Mouse (Mus musculus): Measurements from ENCODE around the gene Stim1. TPM values are rescaled to one million over a fixed set of nuclear protein-coding genes. Genes with fewer than 3 reads are reported as not detected.

Gene Stim1
- polyA plus RNA-seq, 1 experiment from 2014 or later = 23.3 TPM

DNA sequence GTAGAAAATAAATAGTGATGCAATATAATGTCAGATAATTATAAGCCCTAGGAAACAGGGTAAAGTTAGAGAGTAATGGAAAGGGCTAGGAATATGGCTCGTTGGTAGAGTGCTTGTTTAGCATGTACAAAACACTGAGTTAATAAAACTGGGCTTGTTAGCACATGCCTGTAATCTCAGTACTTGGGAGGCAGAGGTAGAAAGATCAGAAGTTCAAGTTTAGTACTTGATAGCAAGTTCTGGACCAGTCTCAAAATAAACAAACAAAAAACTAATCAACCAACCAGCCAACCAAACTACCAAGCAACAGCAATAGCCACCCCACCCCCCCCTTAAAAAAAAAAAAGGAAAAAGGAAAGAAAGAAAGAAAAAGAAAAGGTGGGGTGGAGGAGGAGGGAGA lies 33.2 kb downstream of the Stim1 start:
- Histone ChIP-seq H3K27me3 (replicated peaks; ENCODE audit: control insufficient read depth, insufficient read depth, low read length) (no peaks in the 10 kb centered on the region), H3K9me3 (ENCODE audit: control insufficient read depth, low read length) (no peaks in the 10 kb centered on the region), H3K36me3 (ENCODE audit: control insufficient read depth, insufficient read depth, low read length) (no peaks in the 10 kb centered on the region), H3K4me2 (no peak overlapping the region), H3K9ac (ENCODE audit: low read depth, low read length) (no peak overlapping the region), H3K27ac (ENCODE audit: low read depth, low read length) (no peak overlapping the region), H3K4me1 (replicated peaks; ENCODE audit: control insufficient read depth, insufficient read depth, low read length) (no peaks in the 10 kb centered on the region), H3K4me3 (ENCODE audit: low read depth, low read length) (no peak overlapping the region)
- 75% methylated on average over 1 of the region's 1 CpGs for WGBS
- ATAC-seq (replicated peaks; ENCODE audit: low FRiP score) (no peak), DNase-seq (ENCODE audit: low spot score) (no peak)

DNA sequence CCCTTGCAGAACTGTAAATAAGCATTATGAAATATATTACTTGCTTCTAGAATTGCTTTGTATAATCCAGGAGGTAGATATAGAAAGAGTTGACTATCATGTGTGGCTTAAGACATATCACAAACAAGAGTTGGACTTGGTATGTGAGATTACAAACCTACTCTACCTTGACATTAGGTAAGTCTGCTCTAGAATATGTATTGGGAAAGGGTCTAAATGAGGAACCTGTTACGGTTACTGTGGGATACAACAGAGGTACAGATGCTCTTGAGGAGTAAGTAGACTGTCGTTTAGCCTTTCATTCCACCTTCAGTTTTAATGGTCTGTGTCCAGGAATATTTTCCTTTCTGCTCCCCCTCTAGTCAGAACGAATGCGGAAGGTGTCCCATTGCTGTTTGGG lies 34.9 kb downstream of the Stim1 start:
- no peak overlapping the region for H3K4me3 ChIP-seq (ENCODE audit: low read depth, low read length)
- no peaks in the 10 kb centered on the region for H3K27me3 ChIP-seq (replicated peaks; ENCODE audit: control insufficient read depth, insufficient read depth, low read length)
- H3K9me3 ChIP-seq (ENCODE audit: control insufficient read depth, low read length) = no peaks in the 10 kb centered on the region
- ATAC-seq (replicated peaks; ENCODE audit: low FRiP score) (no peak), DNase-seq (ENCODE audit: low spot score) (no peak)
- no peak overlapping the region for H3K4me2 ChIP-seq
- no peak overlapping the region for H3K9ac ChIP-seq (ENCODE audit: low read depth, low read length)
- no peaks in the 10 kb centered on the region for H3K4me1 ChIP-seq (replicated peaks; ENCODE audit: control insufficient read depth, insufficient read depth, low read length)
- H3K36me3 ChIP-seq (ENCODE audit: control insufficient read depth, insufficient read depth, low read length) = no peaks in the 10 kb centered on the region
- no peak overlapping the region for H3K27ac ChIP-seq (ENCODE audit: low read depth, low read length)
- WGBS = 87% methylated on average over 4 of the region's 4 CpGs

DNA sequence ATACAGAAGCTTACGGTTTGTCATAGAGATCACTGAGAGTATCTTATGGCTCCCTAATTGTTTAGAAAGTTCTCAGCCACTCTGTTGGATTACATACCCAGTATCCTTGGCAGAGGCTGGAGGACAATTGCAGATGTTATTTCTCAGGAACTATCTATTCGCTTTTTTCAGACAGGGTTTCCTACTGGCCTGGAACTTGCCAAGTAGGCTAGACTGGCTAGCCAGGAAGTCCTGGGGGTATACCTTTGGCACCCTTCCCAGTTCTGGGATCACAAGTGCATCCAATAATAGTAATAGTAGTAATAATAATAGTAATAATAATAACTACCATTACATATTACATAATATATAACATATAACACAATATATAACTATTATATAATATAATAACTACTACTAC lies 38.0 kb downstream of the Stim1 start:
- H3K9ac ChIP-seq (ENCODE audit: low read depth, low read length) = no peak overlapping the region
- no peaks in the 10 kb centered on the region for H3K36me3 ChIP-seq (ENCODE audit: control insufficient read depth, insufficient read depth, low read length)
- H3K4me3 ChIP-seq (ENCODE audit: low read depth, low read length) = no peak overlapping the region
- 84% methylated on average over 2 of the region's 2 CpGs for WGBS
- no peaks in the 10 kb centered on the region for H3K9me3 ChIP-seq (ENCODE audit: control insufficient read depth, low read length)
- H3K4me2 ChIP-seq = no peak overlapping the region
- H3K27ac ChIP-seq (ENCODE audit: low read depth, low read length) = no peak overlapping the region
- H3K27me3 ChIP-seq (replicated peaks; ENCODE audit: control insufficient read depth, insufficient read depth, low read length) = no peaks in the 10 kb centered on the region
- no peaks in the 10 kb centered on the region for H3K4me1 ChIP-seq (replicated peaks; ENCODE audit: control insufficient read depth, insufficient read depth, low read length)
- DNase-seq (ENCODE audit: low spot score) (no peak), ATAC-seq (replicated peaks; ENCODE audit: low FRiP score) (no peak)

DNA sequence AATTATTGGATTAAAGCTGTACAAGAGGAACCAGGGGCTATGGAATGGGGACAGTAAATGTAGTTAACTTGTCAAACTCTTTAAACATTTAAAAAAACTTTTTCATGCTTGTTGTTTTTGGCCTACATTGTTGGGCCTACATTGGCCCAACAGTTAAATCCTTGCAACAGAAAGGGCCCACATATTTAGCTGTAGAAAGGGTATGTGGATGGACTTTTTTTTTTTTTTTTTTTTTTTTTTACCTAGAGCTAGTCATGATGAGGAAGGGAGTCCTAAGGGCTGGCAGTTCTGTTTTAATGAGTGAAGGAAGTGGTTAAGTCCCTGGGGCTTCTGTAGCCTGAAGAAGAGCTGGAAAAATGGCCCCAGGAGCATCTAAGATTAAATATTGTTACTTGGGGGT lies 42.7 kb downstream of the Stim1 start:
- H3K4me2 ChIP-seq = no peak overlapping the region
- no peak overlapping the region for H3K9ac ChIP-seq (ENCODE audit: low read depth, low read length)
- H3K9me3 ChIP-seq (ENCODE audit: control insufficient read depth, low read length) = no peaks in the 10 kb centered on the region
- ATAC-seq (replicated peaks; ENCODE audit: low FRiP score) = no peak
- H3K27ac ChIP-seq (ENCODE audit: low read depth, low read length) = no peak overlapping the region
- no peaks in the 10 kb centered on the region for H3K27me3 ChIP-seq (replicated peaks; ENCODE audit: control insufficient read depth, insufficient read depth, low read length)
- H3K4me3 ChIP-seq (ENCODE audit: low read depth, low read length) = no peak overlapping the region
- no peak for DNase-seq (ENCODE audit: low spot score)
- H3K36me3 ChIP-seq (ENCODE audit: control insufficient read depth, insufficient read depth, low read length) = no peaks in the 10 kb centered on the region
- H3K4me1 ChIP-seq (replicated peaks; ENCODE audit: control insufficient read depth, insufficient read depth, low read length) = peaks cover 17% of the 10 kb centered on the region

DNA sequence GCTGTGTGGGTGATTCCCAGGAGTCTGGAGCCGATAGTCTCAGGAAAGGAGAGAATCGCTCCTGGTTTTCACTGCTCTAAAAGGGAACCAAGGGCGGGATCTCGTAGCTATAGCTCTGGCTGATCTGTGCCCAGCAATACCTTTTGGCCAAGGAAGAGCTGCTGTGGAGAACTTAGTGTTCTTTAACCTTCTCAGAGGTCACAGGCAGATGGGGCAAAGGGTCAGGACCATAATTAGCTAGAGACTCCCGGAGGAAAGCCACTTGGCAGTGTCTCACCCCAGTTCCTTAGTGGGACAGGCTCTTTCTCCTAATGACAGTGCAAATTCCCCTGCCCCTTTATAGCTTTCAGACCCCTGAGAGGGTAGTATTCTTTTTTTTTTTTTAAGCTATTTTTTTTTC lies 43.2 kb downstream of the Stim1 start:
- no peak for DNase-seq (ENCODE audit: low spot score)
- no peaks in the 10 kb centered on the region for H3K9me3 ChIP-seq (ENCODE audit: control insufficient read depth, low read length)
- H3K36me3 ChIP-seq (ENCODE audit: control insufficient read depth, insufficient read depth, low read length) = no peaks in the 10 kb centered on the region
- H3K27ac ChIP-seq (ENCODE audit: low read depth, low read length) = no peak overlapping the region
- no peak overlapping the region for H3K4me3 ChIP-seq (ENCODE audit: low read depth, low read length)
- no peaks in the 10 kb centered on the region for H3K27me3 ChIP-seq (replicated peaks; ENCODE audit: control insufficient read depth, insufficient read depth, low read length)
- no peak for ATAC-seq (replicated peaks; ENCODE audit: low FRiP score)
- peaks cover 23% of the 10 kb centered on the region for H3K4me1 ChIP-seq (replicated peaks; ENCODE audit: control insufficient read depth, insufficient read depth, low read length)
- H3K9ac ChIP-seq (ENCODE audit: low read depth, low read length) = no peak overlapping the region
- 85% methylated on average over 5 of the region's 5 CpGs for WGBS
- H3K4me2 ChIP-seq = no peak overlapping the region

DNA sequence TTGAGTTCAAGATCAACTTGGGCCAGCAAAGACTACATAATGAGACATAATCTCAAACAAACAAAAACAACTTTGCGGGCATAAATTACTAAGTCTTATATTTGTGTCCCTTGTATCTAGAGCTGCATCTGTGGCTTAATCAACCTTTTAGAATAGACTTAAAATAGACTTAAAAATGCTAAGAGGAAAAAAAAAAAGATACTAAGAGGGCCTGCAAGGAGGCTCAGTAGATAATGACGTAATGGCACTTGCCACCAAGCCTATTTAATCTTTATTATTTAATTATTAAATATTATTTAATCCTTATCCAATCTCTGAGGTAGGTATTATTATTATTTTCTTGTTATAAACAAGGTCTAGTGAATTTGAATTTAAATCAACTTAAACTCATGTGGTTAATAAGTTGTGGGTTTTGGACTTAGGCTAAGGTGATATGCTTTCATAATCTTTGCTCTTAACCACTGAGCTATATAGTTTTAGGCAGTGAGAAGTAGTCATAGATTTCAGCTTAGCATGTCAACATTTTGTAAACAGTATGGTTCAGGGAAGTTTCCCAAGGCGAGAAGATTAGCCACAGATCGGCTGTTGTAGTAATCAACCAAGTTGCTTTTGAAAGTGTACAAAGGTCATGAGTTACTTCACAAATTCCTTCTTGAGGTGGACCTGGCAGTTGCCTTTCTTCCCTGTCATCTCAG lies 45.4 kb downstream of the Stim1 start:
- no peak overlapping the region; the same call in 1 of the 2 replicates for H3K4me2 ChIP-seq
- no peak overlapping the region for H3K9ac ChIP-seq (ENCODE audit: low read depth, low read length)
- DNase-seq (ENCODE audit: low spot score) (no peak), ATAC-seq (replicated peaks; ENCODE audit: low FRiP score) (no peak)
- no peak overlapping the region for H3K4me3 ChIP-seq (ENCODE audit: low read depth, low read length)
- H3K27me3 ChIP-seq (replicated peaks; ENCODE audit: control insufficient read depth, insufficient read depth, low read length) = no peaks in the 10 kb centered on the region
- WGBS = 63% methylated on average over 4 of the region's 4 CpGs
- H3K4me1 ChIP-seq (replicated peaks; ENCODE audit: control insufficient read depth, insufficient read depth, low read length) = peaks cover 33% of the 10 kb centered on the region
- no peaks in the 10 kb centered on the region for H3K9me3 ChIP-seq (ENCODE audit: control insufficient read depth, low read length)
- H3K36me3 ChIP-seq (ENCODE audit: control insufficient read depth, insufficient read depth, low read length) = no peaks in the 10 kb centered on the region
- no peak overlapping the region for H3K27ac ChIP-seq (ENCODE audit: low read depth, low read length)

DNA sequence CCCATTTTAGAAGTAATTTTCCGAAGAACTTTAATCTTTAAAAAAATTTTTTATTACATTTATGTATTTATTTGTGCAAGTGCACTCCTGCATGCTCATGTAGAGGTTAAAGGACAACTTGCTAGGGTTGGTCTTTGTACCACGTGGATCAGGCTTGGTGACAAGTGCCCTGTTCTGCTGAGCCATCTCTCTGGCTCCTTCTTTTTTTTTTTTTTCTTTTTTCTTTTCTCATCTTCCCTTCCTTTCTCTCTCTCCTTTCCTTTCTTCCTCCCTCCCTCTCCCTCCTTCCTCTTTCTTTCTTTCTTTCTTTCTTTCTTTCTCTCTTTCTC lies 45.9 kb downstream of the Stim1 start:
- H3K36me3 ChIP-seq (ENCODE audit: control insufficient read depth, insufficient read depth, low read length) = no peaks in the 10 kb centered on the region
- no peak for ATAC-seq (replicated peaks; ENCODE audit: low FRiP score)
- H3K4me3 ChIP-seq (ENCODE audit: low read depth, low read length) = no peak overlapping the region
- peaks cover 33% of the 10 kb centered on the region for H3K4me1 ChIP-seq (replicated peaks; ENCODE audit: control insufficient read depth, insufficient read depth, low read length)
- no peaks in the 10 kb centered on the region for H3K27me3 ChIP-seq (replicated peaks; ENCODE audit: control insufficient read depth, insufficient read depth, low read length)
- no peaks in the 10 kb centered on the region for H3K9me3 ChIP-seq (ENCODE audit: control insufficient read depth, low read length)
- DNase-seq (ENCODE audit: low spot score) = no peak
- H3K9ac ChIP-seq (ENCODE audit: low read depth, low read length) = no peak overlapping the region
- 38% methylated on average over 2 of the region's 2 CpGs for WGBS
- H3K4me2 ChIP-seq = no peak overlapping the region; the same call in 1 of the 2 replicates
- H3K27ac ChIP-seq (ENCODE audit: low read depth, low read length) = no peak overlapping the region

DNA sequence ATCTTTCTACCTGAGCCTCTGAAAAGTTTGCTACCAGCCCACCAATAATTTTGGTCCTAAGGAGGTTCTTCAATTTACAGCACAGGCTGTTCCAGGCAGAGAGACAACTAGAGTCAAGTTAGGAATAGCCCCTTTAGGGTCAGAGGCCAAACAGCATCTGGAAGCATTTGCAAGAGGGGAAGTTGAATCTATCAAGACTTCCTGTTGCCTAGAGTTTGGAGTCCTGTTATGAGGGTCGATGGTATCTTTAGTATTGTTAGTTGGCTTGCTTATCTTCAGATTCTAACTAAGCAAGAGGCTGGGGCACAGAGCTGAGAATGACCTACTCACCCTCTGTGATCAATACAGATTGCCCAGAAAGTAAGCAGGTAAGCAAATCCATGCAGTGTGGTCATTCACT lies 46.5 kb downstream of the Stim1 start:
- H3K27ac ChIP-seq (ENCODE audit: low read depth, low read length) = no peak overlapping the region
- no peaks in the 10 kb centered on the region for H3K27me3 ChIP-seq (replicated peaks; ENCODE audit: control insufficient read depth, insufficient read depth, low read length)
- ATAC-seq (replicated peaks; ENCODE audit: low FRiP score) (no peak), DNase-seq (ENCODE audit: low spot score) (no peak)
- no peak overlapping the region for H3K4me2 ChIP-seq
- WGBS = 19% methylated on average over 1 of the region's 1 CpGs
- peaks cover 33% of the 10 kb centered on the region for H3K4me1 ChIP-seq (replicated peaks; ENCODE audit: control insufficient read depth, insufficient read depth, low read length)
- H3K4me3 ChIP-seq (ENCODE audit: low read depth, low read length) = no peak overlapping the region
- no peaks in the 10 kb centered on the region for H3K36me3 ChIP-seq (ENCODE audit: control insufficient read depth, insufficient read depth, low read length)
- no peaks in the 10 kb centered on the region for H3K9me3 ChIP-seq (ENCODE audit: control insufficient read depth, low read length)
- no peak overlapping the region for H3K9ac ChIP-seq (ENCODE audit: low read depth, low read length)

DNA sequence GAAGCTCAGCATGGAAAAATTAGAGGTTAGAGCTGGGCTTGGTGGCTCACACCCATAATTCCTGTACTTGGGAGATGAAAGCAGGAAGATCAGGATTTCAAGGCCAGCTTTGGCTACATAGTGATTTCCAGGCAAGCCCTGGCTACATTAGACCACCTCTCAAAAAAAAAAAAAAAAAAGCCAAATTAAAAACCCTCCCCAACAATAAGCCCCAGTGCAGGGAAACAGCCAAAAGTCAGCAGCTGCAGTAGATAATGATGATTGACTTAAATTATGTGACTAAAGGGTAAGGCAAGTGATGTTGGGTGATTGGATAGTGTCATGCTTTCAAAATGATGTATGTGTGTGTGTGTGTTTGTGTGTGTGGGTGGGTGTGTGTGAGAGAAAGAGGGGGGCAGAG lies 47.3 kb downstream of the Stim1 start:
- Histone ChIP-seq H3K9ac (ENCODE audit: low read depth, low read length) (no peak overlapping the region; the same call in 1 of the 2 replicates), H3K4me2 (peak overlapping the region; percentile 54), H3K27me3 (replicated peaks; ENCODE audit: control insufficient read depth, insufficient read depth, low read length) (no peaks in the 10 kb centered on the region), H3K4me3 (ENCODE audit: low read depth, low read length) (no peak overlapping the region), H3K9me3 (ENCODE audit: control insufficient read depth, low read length) (no peaks in the 10 kb centered on the region), H3K36me3 (ENCODE audit: control insufficient read depth, insufficient read depth, low read length) (no peaks in the 10 kb centered on the region), H3K4me1 (replicated peaks; ENCODE audit: control insufficient read depth, insufficient read depth, low read length) (peaks cover 33% of the 10 kb centered on the region), H3K27ac (ENCODE audit: low read depth, low read length) (peak overlapping the region; percentile 13; the same call in 1 of the 2 replicates)
- ATAC-seq (replicated peaks; ENCODE audit: low FRiP score) (no peak), DNase-seq (ENCODE audit: low spot score) (no peak)

Data from liver, embryonic 11.5 days (tissue).